Mouse (Mus musculus) CD4-positive, CD25-positive, alpha-beta regulatory T cell, adult 2 months (primary cell): ENCODE measurements around the gene Psrc1.

ENCODE experiments used
- DNase-seq: peaks from one replicate; pipeline ENCODE4 v3.0.0-alpha.2; 2012; ENCODE audit warnings: low read depth, low spot score

Psrc1 gene

DNA sequence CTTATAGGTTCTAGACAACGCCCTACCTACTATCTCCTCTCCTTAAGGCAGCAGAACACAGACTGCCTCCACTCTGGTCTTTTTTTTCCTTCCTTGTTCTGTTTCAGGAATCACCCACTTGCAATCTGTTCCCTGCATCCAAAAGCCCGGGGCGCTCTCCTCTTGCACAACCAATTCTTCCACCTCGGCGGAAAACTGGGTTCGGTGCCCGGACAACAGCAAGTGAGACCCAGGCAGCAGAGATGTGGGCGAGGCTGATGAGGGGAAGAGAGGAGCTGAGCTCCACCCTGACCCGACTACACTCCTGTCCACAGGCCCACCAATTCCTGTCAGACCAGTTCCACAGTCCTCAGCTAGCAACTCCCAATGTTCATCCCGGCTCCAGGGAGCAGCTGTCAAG, 2.5 kb downstream of the Psrc1 start:
- no peak for DNase-seq

DNA sequence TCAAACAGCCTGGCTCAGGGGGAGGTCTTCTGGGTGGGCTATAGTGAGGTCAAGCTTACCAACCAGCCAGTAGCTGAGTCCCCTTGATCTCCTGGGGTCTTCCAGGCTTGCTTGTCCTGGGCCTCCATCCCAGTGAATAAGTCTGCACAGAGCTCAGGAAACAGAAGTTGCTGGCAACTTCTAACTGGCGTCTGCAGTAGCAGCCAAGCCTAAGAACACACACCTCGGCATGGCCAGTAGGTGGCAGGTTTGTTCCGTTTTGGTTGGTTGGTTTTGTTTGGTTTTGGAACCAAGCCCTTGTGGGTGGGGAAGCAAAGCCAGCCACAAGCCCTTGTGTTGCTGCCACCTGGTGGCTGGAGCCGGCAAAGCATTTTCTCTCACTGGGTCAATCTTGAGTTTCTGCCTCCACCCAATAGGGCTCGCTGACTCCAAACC, 5.5 kb downstream of the Psrc1 start:
- peak; percentile 97 for DNase-seq

DNA sequence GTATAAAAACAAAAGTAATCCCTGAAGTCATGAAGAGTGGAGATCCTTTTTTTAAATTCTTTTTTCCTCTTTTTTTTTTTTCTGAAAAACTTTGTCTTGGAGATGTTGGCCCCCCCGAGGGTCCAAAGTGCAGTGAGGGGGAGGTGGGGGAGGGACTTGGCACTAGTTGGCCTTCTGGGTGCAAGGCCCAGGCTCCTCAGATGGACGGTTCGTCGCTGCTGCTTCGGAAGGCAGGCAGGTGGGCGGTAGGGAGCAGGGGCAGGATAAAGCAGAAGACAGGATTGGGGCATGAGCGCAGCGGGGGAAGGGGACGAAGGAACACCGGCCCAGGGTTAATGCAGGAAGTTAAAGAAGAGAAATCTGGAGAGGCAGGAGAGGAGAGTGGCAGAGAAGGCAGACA, 8.7 kb downstream of the Psrc1 start:
- no peak for DNase-seq

DNA sequence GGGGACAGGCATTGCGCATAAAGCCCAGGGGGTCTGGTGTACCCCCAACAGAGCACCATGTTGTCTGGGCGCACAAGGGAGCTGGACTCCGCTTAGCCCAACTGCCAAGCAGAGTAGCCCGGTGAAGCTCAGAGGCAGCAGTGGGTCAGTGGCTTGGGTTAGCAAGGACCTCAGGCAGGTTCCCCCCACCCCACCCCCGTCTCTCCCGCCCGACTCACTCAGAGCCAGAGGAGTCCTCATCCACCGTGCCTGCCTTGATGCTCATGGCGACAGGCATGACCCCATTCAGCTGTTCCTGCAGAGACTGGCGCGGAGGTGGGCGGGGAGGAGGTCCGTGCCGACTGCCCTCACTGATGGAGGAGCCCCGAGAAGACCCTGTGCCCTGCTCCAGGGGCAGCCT, 9.2 kb downstream of the Psrc1 start:
- DNase-seq, result no peak

DNA sequence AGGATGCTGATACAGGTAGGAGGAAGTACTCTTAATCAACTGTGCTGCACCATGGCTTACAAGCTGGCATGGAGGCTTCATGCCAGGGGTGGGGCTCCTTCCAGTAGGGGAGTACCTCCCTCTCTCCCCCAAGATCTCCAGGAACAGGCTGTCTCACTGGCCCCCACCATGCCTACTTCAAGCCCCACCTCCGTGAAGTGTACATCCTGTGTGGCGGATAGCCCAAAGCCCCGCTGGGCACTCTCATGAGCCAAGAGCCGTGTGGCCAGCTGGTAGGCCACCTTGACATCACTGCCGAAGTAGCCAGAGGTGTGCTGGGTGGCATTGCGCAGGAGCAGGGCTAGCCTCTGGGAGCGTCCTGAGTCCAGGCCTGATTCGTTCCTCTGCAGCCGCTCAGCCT, 14.6 kb downstream of the Psrc1 start:
- no peak for DNase-seq

DNA sequence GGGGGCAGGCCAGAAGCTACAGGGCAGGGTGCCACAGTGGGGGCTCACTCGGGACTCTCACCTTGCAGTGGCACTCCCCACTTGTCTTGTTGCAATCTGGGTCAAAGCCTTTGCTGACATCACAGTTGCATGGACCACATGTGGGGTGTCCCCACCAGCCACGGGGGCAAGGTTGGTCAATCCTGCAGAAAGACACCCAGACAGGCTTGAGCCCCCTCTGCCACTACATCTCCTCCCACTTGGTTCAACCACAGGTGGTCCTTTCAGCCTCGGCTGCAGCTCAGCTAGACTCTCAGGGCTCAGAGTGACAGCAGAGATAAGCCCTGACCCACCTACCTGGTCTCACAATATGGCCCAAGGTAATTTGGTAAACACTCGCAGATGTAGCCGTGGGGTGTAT, 16.8 kb downstream of the Psrc1 start:
- no peak for DNase-seq

DNA sequence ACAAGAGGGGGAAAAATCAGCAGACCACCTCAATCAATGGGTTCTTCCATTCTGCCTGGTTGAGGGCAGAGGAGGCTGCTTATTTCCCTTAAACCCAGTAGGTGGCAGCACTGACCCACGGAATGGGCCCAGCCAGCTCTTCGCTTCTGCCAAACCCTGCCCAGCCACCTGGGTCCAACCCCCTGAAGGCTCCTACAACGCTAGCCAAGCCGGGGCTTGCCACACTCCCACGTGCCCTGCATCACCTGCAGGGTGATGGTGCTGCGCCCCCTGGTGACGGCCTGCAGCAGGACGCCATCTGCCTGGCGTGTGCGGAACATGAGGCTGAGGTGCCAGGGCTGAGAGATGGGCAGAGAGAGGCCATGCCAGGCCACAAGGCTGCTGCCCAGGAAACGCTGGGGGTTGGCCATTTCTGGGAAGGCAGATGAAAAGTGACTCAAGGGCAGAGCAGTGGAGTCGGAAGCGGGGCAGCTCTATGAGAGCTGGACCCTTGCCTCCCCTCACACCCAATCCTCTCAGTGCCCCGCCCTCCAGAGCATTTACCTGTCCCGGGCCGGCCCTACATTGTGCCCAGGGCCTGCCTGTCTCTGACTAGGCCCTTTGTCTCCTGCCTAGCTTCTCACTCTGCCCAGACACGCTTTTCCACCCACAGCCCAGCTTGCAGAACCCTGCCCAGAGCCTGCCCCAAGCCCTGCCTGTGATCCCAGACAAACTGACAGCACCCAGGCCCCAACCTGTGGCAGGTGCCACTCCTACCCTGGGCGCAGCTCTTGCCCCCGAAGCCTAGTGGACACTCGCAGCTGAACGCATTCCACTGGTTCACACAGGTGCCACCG, 18.3 kb downstream of the Psrc1 start:
- DNase-seq, result peak; percentile 97

DNA sequence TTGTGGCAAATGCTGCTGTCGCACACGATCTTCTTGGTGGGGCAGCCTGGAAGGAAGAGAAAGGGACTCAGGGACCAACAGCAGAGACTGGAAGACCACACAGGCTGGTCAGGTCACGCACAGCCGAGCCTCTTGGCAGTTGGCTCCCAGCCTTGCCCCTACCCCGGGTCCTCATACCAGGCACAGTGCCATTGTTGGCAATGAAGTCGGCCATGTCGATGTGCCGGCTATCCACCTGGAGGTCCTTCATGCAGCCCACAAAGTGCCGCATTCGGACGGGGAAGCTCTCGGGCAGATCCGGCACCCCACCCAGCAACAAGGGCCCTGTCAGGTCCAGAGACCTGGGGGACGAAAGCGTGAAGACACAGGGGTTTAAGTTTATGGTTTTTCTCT, 18.9 kb downstream of the Psrc1 start:
- DNase-seq, result no peak

DNA sequence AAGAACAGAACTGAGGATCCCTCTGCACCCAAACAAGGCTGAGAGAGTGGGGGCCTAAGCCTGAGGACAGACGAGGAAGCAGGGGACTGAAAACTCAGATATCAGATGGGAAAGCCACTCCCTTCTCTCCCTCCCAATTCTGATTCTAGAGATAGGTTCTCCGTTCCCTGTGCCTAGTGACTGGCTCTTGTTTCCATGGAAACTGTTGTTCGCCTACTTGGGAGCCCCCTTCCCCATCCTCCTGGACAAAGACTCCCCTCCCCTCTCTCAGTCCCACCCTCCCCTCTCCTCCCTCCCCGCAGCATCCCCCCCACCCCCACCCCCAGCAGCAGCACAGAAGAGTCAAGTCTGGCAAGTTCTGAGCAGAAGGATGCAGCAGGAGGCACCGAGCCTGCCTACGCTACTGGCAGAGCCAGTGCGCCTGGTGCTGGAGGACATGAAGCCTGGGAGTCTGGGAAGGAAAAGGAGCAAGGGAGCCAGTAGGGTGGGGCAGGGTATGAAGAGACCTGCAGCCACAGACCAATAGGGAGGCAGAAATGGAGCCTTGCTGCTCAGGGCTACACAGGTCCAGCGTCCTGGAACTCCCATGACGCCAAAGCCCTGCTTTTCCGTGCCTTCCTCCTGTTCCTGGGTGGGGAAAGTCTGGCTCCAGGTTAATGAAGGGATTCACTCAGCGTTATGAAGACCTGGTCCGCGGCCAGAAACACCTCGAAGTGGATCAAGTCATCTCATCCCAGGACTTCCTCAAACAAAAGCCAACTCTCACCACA, 22.1 kb downstream of the Psrc1 start:
- no peak for DNase-seq

DNA sequence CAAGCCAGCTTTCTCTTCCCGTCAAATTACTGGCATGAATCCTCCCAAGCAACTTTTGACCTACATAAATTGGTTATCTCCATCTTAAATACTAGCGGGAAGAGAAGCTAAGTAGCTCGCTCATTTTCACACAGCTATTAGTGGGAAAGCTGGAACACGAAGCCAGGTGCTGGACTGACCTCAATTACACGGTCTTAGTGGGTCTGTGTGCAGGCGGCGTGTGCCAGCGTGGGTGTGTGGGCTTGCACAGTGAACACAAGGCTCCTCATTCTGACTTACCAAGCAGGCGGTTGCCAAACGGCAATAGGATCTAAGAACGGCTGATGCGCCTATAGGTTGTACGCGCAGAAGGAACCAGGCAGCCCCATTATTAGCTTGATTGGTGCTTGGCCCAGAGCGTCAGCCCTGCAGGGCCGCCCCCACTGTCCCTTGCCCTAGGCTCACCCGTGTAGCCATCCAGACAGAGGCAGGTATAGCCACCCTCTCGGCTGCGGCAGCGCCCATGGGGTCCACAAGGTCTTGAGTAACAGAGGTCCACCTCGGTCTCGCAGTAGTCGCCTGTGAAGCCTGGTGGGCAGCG, 22.8 kb downstream of the Psrc1 start:
- no peak for DNase-seq

DNA sequence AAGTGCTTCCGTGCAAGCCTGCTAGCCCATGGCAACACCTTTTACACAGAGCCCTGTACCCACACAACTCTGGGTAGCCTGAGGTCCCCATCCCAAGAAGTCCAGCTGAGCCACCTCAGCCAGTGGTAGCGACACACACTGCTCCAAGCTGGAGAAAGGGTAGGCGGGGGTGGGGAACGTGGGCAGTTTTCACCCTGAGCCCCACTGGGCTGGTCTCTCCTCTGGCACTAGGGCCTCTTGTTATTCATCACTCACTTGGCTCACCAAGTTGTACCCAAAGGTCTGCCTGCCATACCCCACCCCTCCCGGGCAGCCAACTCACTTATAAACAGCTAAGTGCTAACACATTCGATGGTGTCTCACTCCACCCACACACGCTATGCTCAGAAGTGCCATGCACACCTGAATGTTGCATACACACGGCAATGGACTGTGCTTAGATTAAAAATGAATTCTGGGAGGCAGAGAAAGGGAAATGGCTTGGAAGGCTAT, 24.9 kb downstream of the Psrc1 start:
- no peak for DNase-seq

DNA sequence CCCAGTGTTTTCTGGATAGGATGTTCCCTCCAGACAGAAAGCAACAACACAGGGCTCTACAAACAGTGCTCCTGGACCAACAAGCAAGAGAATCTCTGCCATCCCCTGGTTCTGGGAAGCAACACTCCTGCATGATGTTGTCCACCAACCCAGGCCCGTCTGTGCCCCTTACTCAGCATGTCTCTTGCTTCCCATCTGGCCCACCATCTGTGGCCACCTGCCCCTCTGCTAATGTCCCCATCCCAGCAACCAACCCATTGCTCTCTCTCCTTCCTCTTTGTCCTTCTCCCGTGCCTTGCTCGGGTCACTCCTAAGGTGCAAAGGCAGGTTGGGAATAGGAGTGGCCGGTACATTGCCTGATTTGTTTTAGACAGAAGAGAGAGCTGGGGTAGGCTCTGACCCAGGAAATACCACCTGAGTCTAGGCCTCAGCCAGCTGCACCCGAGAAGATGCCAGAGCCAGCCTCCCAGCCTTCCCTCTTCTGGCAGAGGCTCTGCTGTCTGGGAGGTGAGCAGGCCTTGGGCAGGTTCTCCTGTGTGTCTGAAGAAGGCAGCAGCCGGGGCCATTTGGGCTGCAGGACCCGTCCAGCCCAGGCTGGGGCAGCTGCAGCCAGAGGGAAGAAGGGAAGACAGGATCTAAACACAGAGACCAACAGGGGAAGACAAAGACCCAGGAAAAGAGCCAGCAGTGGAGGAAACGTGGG, 26.2 kb downstream of the Psrc1 start:
- DNase-seq, result no peak

DNA sequence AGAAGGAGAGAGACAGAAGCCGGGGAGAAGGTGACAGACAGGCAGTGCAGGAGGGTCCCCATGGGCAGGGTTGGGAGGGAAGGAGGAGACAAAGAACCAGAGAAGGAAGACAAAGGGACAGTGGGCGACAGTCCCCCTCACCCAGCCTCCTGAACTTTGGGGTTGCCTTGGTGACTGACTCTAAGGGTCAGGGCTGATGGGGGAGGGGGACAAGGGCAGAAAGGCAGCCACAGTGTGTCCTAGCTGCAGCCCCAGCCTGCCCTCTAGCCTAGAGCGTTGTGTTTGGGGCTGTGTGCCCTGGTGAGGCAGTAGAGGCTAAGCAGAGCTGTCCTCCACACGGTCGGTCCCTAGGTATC, 26.7 kb downstream of the Psrc1 start:
- DNase-seq, result no peak

DNA sequence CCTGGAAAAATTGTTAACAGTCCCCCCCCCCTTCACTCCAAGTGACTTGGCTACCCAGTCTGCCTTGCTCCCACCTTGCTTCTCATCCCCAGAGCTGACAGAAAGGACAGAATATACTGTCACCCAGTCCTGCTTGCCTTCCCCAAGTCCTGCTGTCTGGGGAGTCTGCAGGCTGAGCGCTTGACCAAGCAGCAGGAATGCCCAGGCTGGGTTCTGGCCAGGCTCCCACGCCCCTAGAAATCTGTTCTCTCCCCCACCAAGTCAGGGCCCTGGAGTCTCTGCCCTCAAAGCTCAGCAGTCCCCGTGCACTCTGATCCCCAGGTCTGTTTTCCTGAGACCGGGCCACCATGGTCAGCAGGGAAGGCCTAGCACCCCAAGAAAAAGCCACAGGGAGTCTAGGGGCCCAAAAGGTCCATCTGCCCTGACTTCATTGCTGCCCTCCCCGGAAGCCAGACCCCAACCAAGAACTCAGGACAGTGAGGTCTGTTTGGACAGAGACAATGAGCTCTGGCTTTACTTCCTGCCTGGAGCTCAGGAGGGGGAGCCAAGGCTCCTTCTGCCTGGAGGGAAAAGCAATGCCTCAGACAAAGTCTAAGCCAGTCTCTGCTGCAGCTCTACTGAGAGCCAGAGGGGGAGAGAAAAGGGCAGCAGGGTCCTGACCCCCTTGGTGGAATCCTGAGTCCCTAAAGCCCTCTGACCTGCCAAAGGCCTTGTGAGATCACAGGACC, 27.6 kb downstream of the Psrc1 start:
- DNase-seq, result no peak

DNA sequence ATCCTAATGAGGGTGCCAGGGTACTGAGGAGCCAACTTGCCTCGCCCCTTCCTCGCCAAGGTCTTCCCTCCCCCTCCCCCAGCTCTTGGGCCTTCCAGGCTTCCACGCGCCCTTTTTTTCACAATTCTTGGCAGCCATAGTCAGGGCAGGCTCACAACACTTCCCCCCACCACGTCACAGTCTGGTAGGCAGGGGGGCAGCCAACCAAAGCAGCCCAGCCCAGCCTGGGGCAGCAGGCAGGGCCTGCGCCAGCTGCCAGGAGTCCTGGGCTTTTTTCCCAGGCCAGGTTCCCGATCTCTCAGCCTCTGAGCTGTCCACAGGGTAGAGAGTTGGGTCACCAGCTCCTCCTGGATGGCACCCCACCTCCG, 28.1 kb downstream of the Psrc1 start:
- DNase-seq, result no peak

DNA sequence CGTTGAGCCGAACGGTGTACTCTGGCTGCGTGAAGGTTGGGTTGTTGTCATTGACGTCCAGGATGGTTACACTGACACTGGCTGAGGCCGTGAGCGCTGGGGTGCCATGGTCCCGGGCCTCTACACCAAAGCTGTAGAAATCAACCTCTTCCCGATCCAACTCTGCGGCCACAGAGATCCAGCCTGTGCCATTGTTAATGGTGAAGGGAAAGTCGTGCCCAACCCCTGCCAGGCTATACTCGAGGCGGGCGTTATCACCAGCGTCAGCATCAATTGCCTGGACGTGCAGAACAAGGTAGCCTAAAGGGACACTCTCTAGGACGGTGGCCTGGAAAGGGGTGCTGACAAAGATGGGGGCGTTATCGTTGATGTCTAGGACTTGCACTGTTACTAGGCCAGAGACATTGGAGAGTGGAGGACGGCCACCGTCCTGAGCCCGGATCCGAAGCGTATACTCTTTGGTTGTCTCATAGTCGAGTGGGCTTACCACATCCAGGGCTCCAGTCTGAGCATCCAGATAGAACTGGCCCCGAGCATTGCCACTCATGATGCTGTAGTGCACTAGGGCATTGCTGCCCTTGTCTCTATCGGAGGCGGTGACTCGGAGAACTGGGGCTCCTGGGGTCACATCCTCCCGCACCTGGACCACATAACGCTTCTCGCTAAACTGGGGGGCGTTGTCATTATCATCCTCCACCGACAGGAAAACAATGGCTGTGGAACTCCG, 30.2 kb downstream of the Psrc1 start:
- no peak for DNase-seq

DNA sequence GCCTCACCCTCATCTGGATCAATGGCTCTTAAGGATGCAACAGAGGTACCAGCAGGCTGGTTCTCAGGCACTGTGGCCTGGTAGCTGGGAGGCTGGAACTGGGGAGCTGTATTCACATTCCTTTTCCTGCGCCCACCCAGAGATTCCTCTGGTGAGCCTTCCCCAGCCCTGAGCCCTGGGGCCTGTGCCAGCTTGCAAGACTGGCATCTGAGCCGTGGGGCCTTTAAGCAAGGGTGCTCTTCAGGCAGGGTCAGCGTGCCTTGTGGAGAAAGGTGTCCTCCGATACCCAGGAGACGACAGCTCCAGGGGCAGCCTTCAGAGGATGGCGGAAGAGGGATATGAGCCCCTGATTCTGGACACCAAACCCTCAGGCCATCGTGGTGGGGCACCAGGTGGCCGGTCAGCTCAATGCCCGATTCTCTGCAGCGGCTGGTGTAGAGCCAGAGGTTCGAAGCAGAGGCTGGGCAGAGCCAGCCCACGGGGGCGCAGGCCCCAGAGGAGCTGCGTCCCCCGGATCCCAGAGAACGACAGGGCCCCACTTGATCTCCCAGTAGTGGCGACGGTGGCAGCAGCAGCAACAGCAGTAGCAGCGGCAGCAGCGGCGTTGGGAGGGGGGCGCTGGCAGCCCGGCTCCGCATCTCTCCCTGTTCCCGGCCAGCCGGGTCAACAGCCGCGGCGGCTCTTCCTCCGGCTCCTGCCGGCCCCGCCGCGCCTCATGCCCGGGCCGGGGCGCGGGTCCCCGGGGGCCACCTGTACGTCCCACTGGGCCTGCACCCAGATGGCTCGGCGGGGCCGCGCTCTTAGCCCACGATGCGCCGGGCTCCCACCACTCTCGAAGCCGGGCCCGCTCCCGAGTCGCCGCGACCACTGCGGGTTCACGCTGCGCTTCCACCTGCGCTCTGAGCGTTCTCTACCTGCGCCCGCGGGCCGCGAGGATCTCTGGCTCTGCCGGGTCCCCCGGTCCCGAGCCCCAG, 31.5 kb downstream of the Psrc1 start, which contains the start of gene Celsr2:
Gene Celsr2 (minus strand): TSS at position 696 of the 974 bp plus-strand sequence.
- peak; percentile 41 for DNase-seq

DNA sequence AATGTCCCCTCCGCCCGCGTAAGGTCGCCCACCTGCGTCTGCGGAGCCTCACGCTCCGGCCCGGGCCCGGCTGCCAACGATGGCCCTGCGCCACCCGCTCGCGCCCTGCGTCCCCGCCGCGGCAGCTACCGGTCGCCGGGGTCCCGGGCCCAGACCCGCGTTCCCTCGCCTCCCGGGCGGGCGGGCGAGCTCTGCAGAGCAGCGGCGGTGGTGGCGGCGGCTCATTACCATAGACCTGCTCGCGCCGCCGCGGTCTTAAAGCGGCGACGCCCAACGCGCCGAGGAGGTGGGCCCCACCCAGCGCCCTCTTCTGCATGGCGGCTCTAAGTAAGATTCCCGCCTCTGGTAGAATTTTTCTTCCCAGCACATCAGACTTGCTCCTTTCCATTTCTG, 32.2 kb downstream of the Psrc1 start:
- peak; percentile 87 for DNase-seq

DNA sequence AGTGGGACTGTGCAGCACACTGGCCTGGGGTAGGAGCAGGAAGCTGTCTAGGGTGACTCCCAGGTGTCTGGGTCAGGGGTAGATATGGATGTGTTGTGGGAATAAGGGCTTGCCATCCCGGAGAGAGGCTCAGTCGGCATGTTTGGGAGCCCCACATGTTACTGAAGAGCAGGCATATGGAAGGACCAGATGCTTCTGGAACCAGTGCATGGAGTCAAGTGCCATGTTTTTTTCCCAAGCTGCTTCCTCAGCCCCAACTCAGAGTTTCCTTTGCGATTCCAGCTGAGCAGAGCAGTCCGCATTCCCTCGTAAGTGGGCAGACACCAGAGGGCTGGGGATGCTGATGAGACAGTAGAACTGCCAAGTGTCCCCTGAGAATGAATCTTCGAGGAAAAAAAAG, 39.4 kb downstream of the Psrc1 start:
- no peak for DNase-seq
